Mouse (Mus musculus) embryonic facial prominence, embryonic 15.5 days (tissue): Measurements from ENCODE around the gene Homer3. TPM values are rescaled to one million over a fixed set of nuclear protein-coding genes. Genes with fewer than 3 reads are reported as not detected.
A peak's percentile ranks its signal among the peaks of the same experiment; 100 is the strongest.

ENCODE experiments used
- ATAC-seq: fragments of 200-750 bp; cut with Nextera tagmentation; 2 replicates; pipeline ENCODE4 v1.8.0; 2017; ENCODE audit warnings: low read depth, moderate TSS enrichment; ENCODE audit not compliant: insufficient number of reproducible peaks, low FRiP score, low TSS enrichment
- H3K27ac ChIP-seq: fragments of 300-500 bp; sonication (generic); replicated peaks from 2 replicates; pipeline ENCODE4 v1.5.1; 2015; ENCODE audit warnings: mild to moderate bottlenecking, inconsistent platforms
- H3K27me3 ChIP-seq: fragments of 300-500 bp; sonication (generic); 2 replicates; pipeline ENCODE4 v1.6.1; 2015; ENCODE audit warnings: inconsistent platforms
- H3K36me3 ChIP-seq: fragments of 300-500 bp; sonication (generic); 2 replicates; pipeline ENCODE4 v1.6.1; 2015; ENCODE audit warnings: mild to moderate bottlenecking, inconsistent platforms
- H3K4me1 ChIP-seq: fragments of 300-500 bp; sonication (generic); 2 replicates; pipeline ENCODE4 v1.6.1; 2015; ENCODE audit warnings: inconsistent platforms
- H3K4me2 ChIP-seq: fragments of 300-500 bp; sonication (generic); replicated peaks from 2 replicates; pipeline ENCODE4 v1.6.1; 2015; ENCODE audit warnings: mild to moderate bottlenecking, inconsistent platforms
- H3K4me3 ChIP-seq: fragments of 300-500 bp; sonication (generic); replicated peaks from 2 replicates; pipeline ENCODE4 v1.5.1; 2015; ENCODE audit warnings: mild to moderate bottlenecking, inconsistent platforms
- H3K9ac ChIP-seq: fragments of 300-500 bp; sonication (generic); 2 replicates; pipeline ENCODE4 v1.6.1; 2015; ENCODE audit warnings: inconsistent platforms
- H3K9me3 ChIP-seq: fragments of 300-500 bp; sonication (generic); replicated peaks from 2 replicates; pipeline ENCODE4 v1.6.1; 2016; ENCODE audit warnings: inconsistent platforms
- WGBS: fragments of 180-500 bp; shearing (Covaris S2); methylation state at CpG from one replicate; pipeline ENCODE4 v1.1.7; 2015; 5-methylcytosine and 5-hydroxymethylcytosine counted together
- polyA plus RNA-seq: library from polyadenylated mRNA; unstranded; fragments of >200 nt; fragmentation: Nextera tagmentation; extraction: Ambion mirVana; gene quantifications from 2 replicates; pipeline ENCODE4 v1.2.1, GENCODE M21; 2015

The Homer3 gene
- polyA plus RNA-seq, 1 experiment from 2014 or later, result 49.4 TPM

GRCm38 (mm10) chr8:70284421-70284820 lies 1.8 kb downstream of the Homer3 start:
- Histone ChIP-seq H3K4me3 (no peak overlapping the region), H3K4me1 (peaks cover 21% of the 10 kb centered on the region), H3K9me3 (no peaks in the 10 kb centered on the region), H3K27me3 (no peaks in the 10 kb centered on the region), H3K4me2 (no peak overlapping the region), H3K9ac (no peak overlapping the region), H3K27ac (no peak overlapping the region), H3K36me3 (peaks cover 37% of the 10 kb centered on the region)
- 73% methylated on average over 5 of the region's 5 CpGs for WGBS
- no peak for ATAC-seq

- peaks cover 21% of the 10 kb centered on the region for H3K4me1 ChIP-seq
- no peak overlapping the region for H3K27ac ChIP-seq
- peaks cover 44% of the 10 kb centered on the region for H3K36me3 ChIP-seq
- H3K9me3 ChIP-seq, result no peaks in the 10 kb centered on the region
- ATAC-seq, result no peak
- 95% methylated on average over 15 of the region's 15 CpGs for WGBS
- H3K4me3 ChIP-seq, result no peak overlapping the region
- H3K27me3 ChIP-seq, result no peaks in the 10 kb centered on the region
- no peak overlapping the region for H3K4me2 ChIP-seq
- no peak overlapping the region for H3K9ac ChIP-seq
Measured at GRCm38 (mm10) chr8:70285304-70285703, 2.7 kb downstream of the Homer3 start.

GRCm38 (mm10) chr8:70286737-70287136 lies 4.1 kb downstream of the Homer3 start:
- H3K4me2 ChIP-seq, result no peak overlapping the region
- no peak overlapping the region for H3K27ac ChIP-seq
- H3K36me3 ChIP-seq, result peaks cover 58% of the 10 kb centered on the region
- H3K4me1 ChIP-seq, result peaks cover 21% of the 10 kb centered on the region
- ATAC-seq, result no peak
- no peak overlapping the region for H3K4me3 ChIP-seq
- H3K27me3 ChIP-seq, result no peaks in the 10 kb centered on the region
- 87% methylated on average over 8 of the region's 8 CpGs for WGBS
- no peak overlapping the region for H3K9ac ChIP-seq
- H3K9me3 ChIP-seq, result no peaks in the 10 kb centered on the region

- Histone ChIP-seq H3K9ac (no peak overlapping the region), H3K36me3 (peaks cover 90% of the 10 kb centered on the region), H3K27me3 (no peaks in the 10 kb centered on the region), H3K4me1 (peaks cover 25% of the 10 kb centered on the region), H3K4me3 (no peak overlapping the region), H3K4me2 (no peak overlapping the region), H3K9me3 (no peaks in the 10 kb centered on the region), H3K27ac (peak overlapping the region; percentile 76)
- 45% methylated on average over 5 of the region's 5 CpGs for WGBS
- ATAC-seq, result peak; percentile 61
Measured at GRCm38 (mm10) chr8:70293988-70294405, 11.4 kb downstream of the Homer3 start.

- ATAC-seq, result no peak
- H3K9me3 ChIP-seq, result no peaks in the 10 kb centered on the region
- no peak overlapping the region for H3K9ac ChIP-seq
- H3K4me1 ChIP-seq, result peaks cover 31% of the 10 kb centered on the region
- H3K36me3 ChIP-seq, result peaks cover 55% of the 10 kb centered on the region
- no peaks in the 10 kb centered on the region for H3K27me3 ChIP-seq
- no peak overlapping the region for H3K27ac ChIP-seq
- H3K4me2 ChIP-seq, result no peak overlapping the region
- no peak overlapping the region for H3K4me3 ChIP-seq
- WGBS, result 82% methylated on average over 3 of the region's 3 CpGs
Measured at GRCm38 (mm10) chr8:70300881-70301280, 18.3 kb downstream of the Homer3 start.

- Histone ChIP-seq H3K36me3 (peaks cover 53% of the 10 kb centered on the region), H3K4me3 (peak within 1 kb of the TSS; percentile 98), H3K27me3 (no peaks in the 10 kb centered on the region), H3K27ac (peak within 1 kb of the TSS; percentile 90), H3K9ac (peak within 1 kb of the TSS; percentile 87), H3K4me2 (peak within 1 kb of the TSS; percentile 82), H3K9me3 (no peaks in the 10 kb centered on the region), H3K4me1 (peaks cover 31% of the 10 kb centered on the region)
- under 1% methylated on average over 40 of the region's 40 CpGs for WGBS
- ATAC-seq, result peak; percentile 88
Measured at GRCm38 (mm10) chr8:70302358-70302890, 19.8 kb downstream of the Homer3 start, which contains the start of the genes Ddx49 and Cope. TSS of gene Ddx49 (minus strand) at chr8:70302489. TSS of gene Cope (plus strand) at chr8:70302518.

- ATAC-seq, result no peak
- Histone ChIP-seq H3K4me2 (peak overlapping the region; percentile 82), H3K4me3 (peak overlapping the region; percentile 98), H3K27me3 (no peaks in the 10 kb centered on the region), H3K4me1 (peaks cover 31% of the 10 kb centered on the region), H3K9me3 (no peaks in the 10 kb centered on the region), H3K9ac (peak overlapping the region; percentile 87), H3K27ac (peak overlapping the region; percentile 90), H3K36me3 (peaks cover 53% of the 10 kb centered on the region)
- 3% methylated on average over 16 of the region's 16 CpGs for WGBS
Measured at GRCm38 (mm10) chr8:70302901-70303300, 20.3 kb downstream of the Homer3 start.

- ATAC-seq, result no peak
- H3K4me1 ChIP-seq, result peaks cover 7% of the 10 kb centered on the region
- H3K27me3 ChIP-seq, result no peaks in the 10 kb centered on the region
- H3K27ac ChIP-seq, result no peak overlapping the region
- 28% methylated on average over 2 of the region's 2 CpGs for WGBS
- H3K9ac ChIP-seq, result no peak overlapping the region
- no peak overlapping the region for H3K4me2 ChIP-seq
- no peak overlapping the region for H3K4me3 ChIP-seq
- no peaks in the 10 kb centered on the region for H3K9me3 ChIP-seq
- peaks cover 88% of the 10 kb centered on the region for H3K36me3 ChIP-seq
Measured at GRCm38 (mm10) chr8:70309311-70309710, 26.7 kb downstream of the Homer3 start.

GRCm38 (mm10) chr8:70313399-70313798 lies 30.8 kb downstream of the Homer3 start:
- 85% methylated on average over 2 of the region's 2 CpGs for WGBS
- Histone ChIP-seq H3K4me3 (no peak overlapping the region), H3K9me3 (no peaks in the 10 kb centered on the region), H3K27me3 (no peaks in the 10 kb centered on the region), H3K36me3 (peaks cover 49% of the 10 kb centered on the region), H3K9ac (no peak overlapping the region), H3K4me2 (no peak overlapping the region), H3K4me1 (peaks cover 36% of the 10 kb centered on the region), H3K27ac (no peak overlapping the region)
- ATAC-seq, result no peak

GRCm38 (mm10) chr8:70315624-70316510 lies 33.2 kb downstream of the Homer3 start, which contains the start of gene Cers1:
TSS of gene Cers1 (plus strand) at chr8:70315775.
- H3K27ac ChIP-seq, result peak within 1 kb of the TSS; percentile 81
- WGBS, result 3% methylated on average over 53 of the region's 66 CpGs

More at GRCm38 (mm10) chr8:70315624-70316510, 33.2 kb downstream of the Homer3 start, which contains the start of gene Cers1:
- H3K4me3 ChIP-seq, result peak within 1 kb of the TSS; percentile 61
- peak within 1 kb of the TSS; percentile 86 for H3K4me2 ChIP-seq
- peaks cover 45% of the 10 kb centered on the region for H3K36me3 ChIP-seq
- H3K9me3 ChIP-seq, result no peaks in the 10 kb centered on the region
- H3K4me1 ChIP-seq, result peaks cover 36% of the 10 kb centered on the region
- peak; percentile 81 for ATAC-seq
- H3K9ac ChIP-seq, result peak within 1 kb of the TSS; percentile 64
- H3K27me3 ChIP-seq, result no peaks in the 10 kb centered on the region
